Mouse (Mus musculus) forebrain, embryonic 12.5 days (tissue): ENCODE results near the gene Fabp2. TPM values are rescaled to one million over a fixed set of nuclear protein-coding genes. Genes with fewer than 3 reads are reported as not detected.

Source experiments
- ATAC-seq: fragments of 200-750 bp; cut with Nextera tagmentation; 2 replicates; pipeline ENCODE4 v1.8.0; 2017; ENCODE audit warnings: moderate TSS enrichment; ENCODE audit not compliant: low FRiP score
- H3K27ac ChIP-seq: fragments of 300-500 bp; sonication (generic); 2 replicates; pipeline ENCODE4 v1.5.1; 2016; ENCODE audit warnings: mild to moderate bottlenecking
- H3K27me3 ChIP-seq: fragments of 300-500 bp; sonication (generic); 2 replicates; pipeline ENCODE4 v1.6.1; 2016; ENCODE audit warnings: mild to moderate bottlenecking
- H3K36me3 ChIP-seq: fragments of 300-500 bp; sonication (generic); replicated peaks from 2 replicates; pipeline ENCODE4 v1.6.1; 2016; ENCODE audit warnings: mild to moderate bottlenecking
- H3K4me1 ChIP-seq: fragments of 300-500 bp; sonication (generic); 2 replicates; pipeline ENCODE4 v1.6.1; 2016
- H3K4me2 ChIP-seq: fragments of 300-500 bp; sonication (generic); 2 replicates; pipeline ENCODE4 v1.6.1; 2016; ENCODE audit warnings: mild to moderate bottlenecking, moderate library complexity
- H3K4me3 ChIP-seq: fragments of 300-500 bp; sonication (generic); replicated peaks from 2 replicates; pipeline ENCODE4 v1.5.1; 2016; ENCODE audit warnings: mild to moderate bottlenecking
- H3K9ac ChIP-seq: fragments of 300-500 bp; sonication (generic); 2 replicates; pipeline ENCODE4 v1.6.1; 2016; ENCODE audit warnings: mild to moderate bottlenecking
- H3K9me3 ChIP-seq: fragments of 300-500 bp; sonication (generic); 2 replicates; pipeline ENCODE4 v1.6.1; 2016
- WGBS: fragments of 180-500 bp; shearing (Covaris S2); methylation state at CpG from one replicate; pipeline ENCODE4 v1.1.7; 2016; 5-methylcytosine and 5-hydroxymethylcytosine counted together
- polyA plus RNA-seq: library from polyadenylated mRNA; unstranded; fragments of >200 nt; fragmentation: Nextera tagmentation; extraction: Ambion mirVana; gene quantifications from 2 replicates; pipeline ENCODE4 v1.2.1, GENCODE M21; 2016

Fabp2 gene
- not detected in 2 replicates for polyA plus RNA-seq

DNA sequence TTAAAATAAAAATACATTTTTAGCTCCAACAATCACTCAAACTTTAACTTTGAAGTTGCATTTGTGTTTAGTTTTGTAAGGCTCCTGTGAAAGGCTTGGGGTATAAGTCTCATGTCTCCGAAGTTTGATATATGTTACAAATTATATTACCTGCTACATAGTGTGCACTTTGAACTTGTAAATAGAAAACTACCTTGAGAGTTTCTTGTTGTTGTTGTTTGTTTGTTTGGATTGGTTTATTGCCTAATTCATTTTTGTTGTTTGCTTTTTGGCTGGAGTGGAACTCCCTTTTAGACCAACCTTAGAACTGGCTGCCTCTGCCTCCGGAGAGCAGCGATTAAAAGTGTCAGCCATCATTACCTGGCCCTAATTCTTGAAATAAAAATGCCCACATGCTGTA is at the start of gene Fabp2:
Gene Fabp2 (plus strand): TSS at position 301 of the 400 bp plus-strand sequence.
- Histone ChIP-seq H3K4me3 (no peak within 1 kb of the TSS), H3K27me3 (no peaks in the 10 kb centered on the region), H3K4me1 (no peaks in the 10 kb centered on the region), H3K27ac (no peak within 1 kb of the TSS), H3K9me3 (no peaks in the 10 kb centered on the region), H3K9ac (no peak within 1 kb of the TSS), H3K4me2 (no peak within 1 kb of the TSS), H3K36me3 (no peaks in the 10 kb centered on the region)
- ATAC-seq: no peak
- WGBS: 91% methylated on average over 3 of the region's 3 CpGs

DNA sequence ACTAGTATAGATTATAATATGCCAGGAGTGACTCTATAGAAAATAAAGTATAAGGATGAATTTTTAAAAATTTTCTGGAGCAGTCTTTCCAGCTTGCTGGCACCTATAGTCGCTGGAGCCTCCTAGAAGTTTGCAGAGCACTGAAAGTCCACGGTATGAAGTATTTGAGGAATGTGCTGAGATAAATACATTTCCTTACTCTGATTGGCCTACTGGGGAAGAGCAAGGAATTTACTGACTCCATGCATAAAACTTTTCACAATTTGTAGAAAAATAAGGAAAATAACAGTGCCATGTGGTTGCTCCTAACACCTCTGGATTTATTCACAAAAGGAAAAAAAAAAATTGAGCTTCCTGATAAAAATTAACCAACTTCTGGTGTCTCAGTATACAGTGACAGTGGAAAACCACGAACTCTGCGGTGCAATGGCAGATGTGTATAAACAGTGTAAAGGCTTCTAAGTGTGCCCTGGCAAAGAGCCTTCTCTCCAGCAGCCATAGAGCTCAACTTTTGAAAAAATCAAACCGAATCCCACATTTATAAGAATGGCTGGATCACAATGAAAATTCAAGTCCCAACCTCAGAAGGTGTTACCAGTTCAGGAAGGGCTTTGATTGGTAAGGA is 46.4 kb upstream of the Fabp2 start:
- Histone ChIP-seq H3K4me2 (no peak overlapping the region), H3K4me1 (no peaks in the 10 kb centered on the region), H3K27ac (no peak overlapping the region), H3K4me3 (no peak overlapping the region), H3K9me3 (peaks cover 6% of the 10 kb centered on the region; the same call in 1 of the 2 replicates), H3K27me3 (no peaks in the 10 kb centered on the region), H3K36me3 (peaks cover 7% of the 10 kb centered on the region), H3K9ac (no peak overlapping the region)
- ATAC-seq: no peak
- WGBS: 88% methylated on average over 5 of the region's 5 CpGs

DNA sequence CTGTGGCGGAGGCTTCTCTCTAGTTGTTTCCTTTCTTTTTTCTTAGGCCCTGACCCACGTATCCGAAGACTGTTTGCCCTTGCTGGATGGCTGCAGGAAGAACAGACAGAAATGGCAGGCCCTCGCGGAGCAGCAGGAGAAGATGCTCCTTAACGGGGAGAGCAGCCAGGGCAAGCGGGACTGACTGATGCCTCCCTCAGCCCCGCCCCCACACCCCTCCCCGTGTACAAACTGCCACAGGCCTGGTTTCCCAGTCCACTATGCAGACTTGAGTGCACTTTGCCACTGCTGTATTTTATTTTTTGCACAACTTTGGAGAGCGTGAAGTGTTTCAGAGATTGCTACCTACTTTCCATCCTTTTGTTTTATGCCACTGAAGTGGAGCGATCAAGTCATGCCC is 39.7 kb upstream of the Fabp2 start:
- WGBS: 50% methylated on average over 11 of the region's 11 CpGs
- 0 out of 2 replicates have a peak, but pooled peaks have one; percentile 33 for ATAC-seq

DNA sequence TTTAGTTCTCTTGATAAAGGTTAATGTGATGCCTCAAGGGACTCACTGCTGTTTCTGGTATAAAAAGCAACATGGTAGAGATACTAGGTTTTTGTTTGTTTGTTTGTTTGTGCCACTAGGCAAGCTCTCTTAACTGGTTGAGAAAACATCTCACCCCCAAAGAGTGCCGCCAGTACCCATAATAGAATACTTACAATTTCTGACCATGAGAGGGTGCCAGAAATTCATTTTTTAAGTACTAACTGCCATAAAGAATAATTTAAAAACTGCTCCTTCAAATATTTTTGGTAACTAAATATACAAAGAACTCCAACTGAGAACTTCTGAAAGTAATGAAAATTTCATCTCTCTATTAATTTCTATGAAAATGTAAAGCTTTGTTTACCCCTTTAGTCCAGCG is 35.0 kb upstream of the Fabp2 start:
- Histone ChIP-seq H3K36me3 (no peaks in the 10 kb centered on the region), H3K4me2 (no peak overlapping the region), H3K9me3 (no peaks in the 10 kb centered on the region), H3K9ac (no peak overlapping the region), H3K27me3 (no peaks in the 10 kb centered on the region), H3K4me1 (peaks cover 3% of the 10 kb centered on the region; the same call in 1 of the 2 replicates), H3K4me3 (no peak overlapping the region), H3K27ac (no peak overlapping the region)
- ATAC-seq: no peak
- 83% methylated on average over 2 of the region's 2 CpGs for WGBS

More for the DNA sequence above, 39.7 kb upstream of the Fabp2 start:
- peaks cover 3% of the 10 kb centered on the region; the same call in 1 of the 2 replicates for H3K4me1 ChIP-seq
- no peaks in the 10 kb centered on the region for H3K27me3 ChIP-seq
- H3K4me2 ChIP-seq: no peak overlapping the region
- no peaks in the 10 kb centered on the region for H3K36me3 ChIP-seq
- H3K4me3 ChIP-seq: no peak overlapping the region
- no peak overlapping the region for H3K27ac ChIP-seq
- no peak overlapping the region for H3K9ac ChIP-seq
- H3K9me3 ChIP-seq: no peaks in the 10 kb centered on the region

DNA sequence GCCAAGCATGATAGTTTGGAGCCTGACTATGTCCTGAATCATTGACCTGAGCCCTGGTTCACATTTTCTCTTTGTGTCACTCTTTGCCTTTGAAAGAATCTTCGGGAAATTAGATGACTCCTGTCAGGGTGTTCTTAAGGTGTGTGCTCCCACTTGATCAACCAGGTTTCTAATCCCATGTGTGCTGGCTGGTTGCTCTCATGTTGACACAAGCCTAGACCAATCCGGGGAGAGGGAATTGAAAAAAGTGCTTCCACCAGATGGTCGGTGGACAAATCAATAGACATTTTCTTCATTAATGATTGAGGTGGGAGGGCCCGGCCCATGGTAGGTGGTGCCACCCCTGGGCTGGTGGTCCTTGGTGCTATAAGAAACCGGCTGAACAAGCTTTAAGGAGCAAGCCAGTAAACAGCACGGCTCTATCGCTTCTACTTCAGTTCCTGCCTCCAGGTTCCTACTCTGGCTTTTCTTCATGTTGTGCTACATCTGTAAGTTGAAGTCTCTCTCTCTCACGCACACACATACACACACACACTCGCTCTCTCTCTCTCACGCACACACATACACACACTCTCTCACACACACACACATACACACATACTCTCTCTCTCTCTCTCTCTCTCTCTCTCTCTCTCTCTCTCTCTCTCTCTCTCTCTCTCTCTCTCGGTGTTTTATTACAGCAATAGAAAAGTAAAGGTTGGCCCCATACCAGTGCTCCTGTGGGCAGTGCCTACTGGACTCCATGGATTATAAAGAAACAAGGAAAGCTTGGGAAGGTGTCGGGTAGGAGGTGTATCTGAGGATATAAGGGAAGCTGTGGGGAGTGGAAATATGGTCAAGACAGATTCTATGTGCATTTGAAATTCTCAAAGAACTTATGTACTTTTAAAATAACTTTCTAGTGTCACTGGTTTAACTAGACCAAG is 34.0 kb upstream of the Fabp2 start:
- WGBS: 90% methylated on average over 12 of the region's 12 CpGs
- no peaks in the 10 kb centered on the region for H3K36me3 ChIP-seq
- no peak overlapping the region for H3K4me3 ChIP-seq
- H3K9ac ChIP-seq: no peak overlapping the region
- no peak for ATAC-seq
- no peaks in the 10 kb centered on the region for H3K9me3 ChIP-seq
- no peak overlapping the region for H3K4me2 ChIP-seq
- H3K4me1 ChIP-seq: peaks cover 3% of the 10 kb centered on the region; the same call in 1 of the 2 replicates
- H3K27ac ChIP-seq: no peak overlapping the region
- H3K27me3 ChIP-seq: no peaks in the 10 kb centered on the region

DNA sequence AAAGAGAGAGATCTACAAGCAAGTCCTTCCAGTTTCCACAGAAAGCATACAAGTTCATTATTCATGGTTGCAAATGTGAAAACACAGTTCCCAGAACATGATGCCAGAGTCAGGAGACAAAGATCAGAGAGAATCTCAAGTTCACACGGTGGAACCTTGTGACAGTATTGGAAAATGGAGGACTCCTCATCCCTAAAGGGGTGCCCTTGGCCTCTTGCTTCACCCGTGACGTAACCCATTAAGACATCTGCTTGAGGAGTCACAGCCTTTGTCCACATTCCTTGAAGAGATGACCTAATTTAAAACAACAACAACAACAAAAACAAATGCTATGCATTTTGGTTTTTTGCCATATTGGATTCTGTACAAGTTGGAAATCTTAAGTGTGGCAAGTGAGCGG is 29.8 kb upstream of the Fabp2 start:
- no peak for ATAC-seq
- H3K27ac ChIP-seq: no peak overlapping the region
- H3K9me3 ChIP-seq: no peaks in the 10 kb centered on the region
- no peak overlapping the region for H3K4me2 ChIP-seq
- H3K4me1 ChIP-seq: no peaks in the 10 kb centered on the region
- no peaks in the 10 kb centered on the region for H3K27me3 ChIP-seq
- H3K4me3 ChIP-seq: no peak overlapping the region
- no peaks in the 10 kb centered on the region for H3K36me3 ChIP-seq
- no peak overlapping the region for H3K9ac ChIP-seq
- WGBS: 88% methylated on average over 4 of the region's 4 CpGs

DNA sequence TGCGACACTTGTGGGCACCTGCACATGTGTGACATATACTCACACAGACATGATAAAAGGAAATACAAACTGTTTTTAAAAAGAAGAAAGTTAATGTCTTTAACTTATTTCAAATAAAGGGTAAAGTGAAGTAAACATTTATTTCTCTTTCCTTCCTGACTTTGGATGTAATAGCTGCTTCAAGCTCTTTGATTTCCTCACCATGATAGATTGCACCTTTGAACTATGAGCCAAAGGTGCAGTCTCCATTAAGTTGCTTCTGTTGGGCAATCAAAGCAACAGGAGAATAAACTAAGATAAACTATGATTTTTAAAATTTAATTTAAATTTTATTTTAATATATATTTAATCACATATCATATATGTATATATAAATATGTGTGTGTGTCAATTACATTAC is 26.6 kb upstream of the Fabp2 start:
- Histone ChIP-seq H3K4me2 (no peak overlapping the region), H3K9ac (no peak overlapping the region), H3K4me1 (no peaks in the 10 kb centered on the region), H3K9me3 (no peaks in the 10 kb centered on the region), H3K36me3 (no peaks in the 10 kb centered on the region), H3K4me3 (no peak overlapping the region), H3K27ac (no peak overlapping the region), H3K27me3 (no peaks in the 10 kb centered on the region)
- ATAC-seq: no peak
- WGBS: 100% methylated on average over 1 of the region's 1 CpGs

DNA sequence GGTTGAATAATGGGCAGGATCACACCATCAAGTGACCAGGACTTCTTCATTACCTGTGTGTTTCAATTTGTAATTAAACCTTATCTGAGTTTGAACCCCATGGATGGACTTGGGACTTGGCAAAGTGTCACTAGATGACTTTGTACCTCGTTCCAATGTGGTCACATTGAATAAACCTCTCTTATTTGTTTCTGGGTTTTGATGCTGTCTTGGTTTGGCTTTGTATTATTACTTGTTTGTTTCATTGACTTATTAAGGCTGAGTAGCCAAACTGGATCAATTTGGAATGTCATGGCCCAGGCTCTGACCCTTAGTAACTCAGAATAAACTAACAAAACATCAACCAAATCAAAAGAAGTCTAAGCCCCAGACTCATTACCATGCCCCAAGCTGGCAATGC is 23.3 kb upstream of the Fabp2 start:
- H3K4me1 ChIP-seq: no peaks in the 10 kb centered on the region
- H3K27ac ChIP-seq: no peak overlapping the region
- no peak overlapping the region for H3K4me3 ChIP-seq
- H3K27me3 ChIP-seq: no peaks in the 10 kb centered on the region
- H3K4me2 ChIP-seq: no peak overlapping the region
- no peak for ATAC-seq
- WGBS: 86% methylated on average over 1 of the region's 1 CpGs
- H3K9me3 ChIP-seq: no peaks in the 10 kb centered on the region
- H3K36me3 ChIP-seq: no peaks in the 10 kb centered on the region
- no peak overlapping the region for H3K9ac ChIP-seq

DNA sequence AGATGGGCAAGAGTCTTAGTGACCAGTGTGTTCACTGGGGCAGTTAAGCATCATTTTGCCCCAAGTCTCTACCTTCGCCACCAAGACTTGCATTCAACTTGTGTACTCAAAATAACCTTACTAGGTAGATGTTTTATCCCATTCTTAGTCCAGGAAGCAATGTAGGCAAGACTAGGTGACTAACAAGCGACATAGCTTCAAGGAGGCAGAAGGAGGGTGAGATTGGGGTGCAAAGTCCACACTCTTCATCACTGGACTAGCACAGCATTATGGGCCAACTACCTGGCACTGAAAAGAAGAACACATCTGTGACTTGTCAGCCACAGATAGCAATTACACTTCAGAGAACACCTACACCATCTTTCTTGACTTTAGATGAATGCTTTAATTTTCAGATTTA is 18.0 kb upstream of the Fabp2 start:
- Histone ChIP-seq H3K36me3 (no peaks in the 10 kb centered on the region), H3K27ac (no peak overlapping the region), H3K27me3 (no peaks in the 10 kb centered on the region), H3K4me2 (no peak overlapping the region), H3K4me1 (no peaks in the 10 kb centered on the region), H3K4me3 (no peak overlapping the region), H3K9ac (no peak overlapping the region), H3K9me3 (no peaks in the 10 kb centered on the region)
- WGBS: 94% methylated on average over 2 of the region's 2 CpGs
- no peak for ATAC-seq

DNA sequence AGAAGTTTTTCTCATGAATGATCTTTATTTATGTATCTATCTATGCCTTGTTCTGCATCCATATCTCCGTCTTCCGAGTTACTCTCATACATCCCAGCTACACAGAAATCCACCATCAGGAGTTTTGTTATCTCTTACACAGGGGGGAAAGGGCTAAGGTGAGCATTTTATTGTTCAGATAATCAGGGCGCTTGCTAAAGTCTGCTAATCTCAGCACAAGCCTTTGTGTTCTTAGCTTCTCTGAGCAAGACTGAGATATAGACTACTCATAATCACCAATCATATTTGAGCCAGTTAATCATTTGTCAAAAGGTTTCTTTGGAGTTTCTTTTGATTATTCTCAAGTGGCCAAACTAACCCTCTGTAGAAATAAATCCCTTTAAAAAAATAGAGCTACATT is 17.3 kb upstream of the Fabp2 start:
- 92% methylated on average over 3 of the region's 3 CpGs for WGBS
- no peak overlapping the region for H3K4me2 ChIP-seq

DNA sequence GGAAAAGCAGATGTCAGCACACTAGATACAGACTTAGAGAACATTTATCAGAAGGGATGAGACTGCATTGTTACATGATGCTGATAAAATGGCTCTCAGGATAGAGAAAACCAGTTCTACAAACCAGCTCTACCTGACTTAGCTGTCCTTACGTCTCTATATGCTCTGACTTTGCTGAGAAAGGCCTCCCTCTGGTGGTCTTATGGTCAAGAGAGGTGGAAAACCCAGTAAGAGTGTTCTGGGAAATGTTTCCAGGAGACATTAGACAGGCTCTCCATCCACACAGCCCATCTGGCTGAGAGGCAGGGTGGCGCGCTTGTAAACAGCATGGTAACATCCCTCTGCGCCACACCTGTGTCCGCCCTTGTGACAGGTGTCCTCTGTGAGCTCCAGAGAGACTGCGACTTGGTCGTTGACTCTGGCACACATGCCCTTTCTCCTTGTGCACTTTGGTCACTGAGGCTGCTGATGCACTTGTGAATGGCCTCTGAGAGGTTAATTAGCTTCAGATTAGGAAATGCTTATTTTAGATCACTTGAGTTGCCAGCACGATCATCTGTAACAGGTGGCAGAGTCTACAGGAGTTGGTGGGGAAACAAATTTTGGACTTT is 16.1 kb upstream of the Fabp2 start:
- 90% methylated on average over 8 of the region's 8 CpGs for WGBS
- Histone ChIP-seq H3K9me3 (no peaks in the 10 kb centered on the region), H3K4me3 (no peak overlapping the region), H3K4me2 (no peak overlapping the region), H3K27ac (no peak overlapping the region), H3K9ac (no peak overlapping the region), H3K4me1 (no peaks in the 10 kb centered on the region), H3K36me3 (no peaks in the 10 kb centered on the region), H3K27me3 (no peaks in the 10 kb centered on the region)
- no peak for ATAC-seq

More for the DNA sequence above, 17.3 kb upstream of the Fabp2 start:
- no peaks in the 10 kb centered on the region for H3K4me1 ChIP-seq
- no peak for ATAC-seq
- no peaks in the 10 kb centered on the region for H3K27me3 ChIP-seq
- H3K27ac ChIP-seq: no peak overlapping the region
- no peaks in the 10 kb centered on the region for H3K9me3 ChIP-seq
- H3K9ac ChIP-seq: no peak overlapping the region
- H3K4me3 ChIP-seq: no peak overlapping the region
- H3K36me3 ChIP-seq: no peaks in the 10 kb centered on the region

DNA sequence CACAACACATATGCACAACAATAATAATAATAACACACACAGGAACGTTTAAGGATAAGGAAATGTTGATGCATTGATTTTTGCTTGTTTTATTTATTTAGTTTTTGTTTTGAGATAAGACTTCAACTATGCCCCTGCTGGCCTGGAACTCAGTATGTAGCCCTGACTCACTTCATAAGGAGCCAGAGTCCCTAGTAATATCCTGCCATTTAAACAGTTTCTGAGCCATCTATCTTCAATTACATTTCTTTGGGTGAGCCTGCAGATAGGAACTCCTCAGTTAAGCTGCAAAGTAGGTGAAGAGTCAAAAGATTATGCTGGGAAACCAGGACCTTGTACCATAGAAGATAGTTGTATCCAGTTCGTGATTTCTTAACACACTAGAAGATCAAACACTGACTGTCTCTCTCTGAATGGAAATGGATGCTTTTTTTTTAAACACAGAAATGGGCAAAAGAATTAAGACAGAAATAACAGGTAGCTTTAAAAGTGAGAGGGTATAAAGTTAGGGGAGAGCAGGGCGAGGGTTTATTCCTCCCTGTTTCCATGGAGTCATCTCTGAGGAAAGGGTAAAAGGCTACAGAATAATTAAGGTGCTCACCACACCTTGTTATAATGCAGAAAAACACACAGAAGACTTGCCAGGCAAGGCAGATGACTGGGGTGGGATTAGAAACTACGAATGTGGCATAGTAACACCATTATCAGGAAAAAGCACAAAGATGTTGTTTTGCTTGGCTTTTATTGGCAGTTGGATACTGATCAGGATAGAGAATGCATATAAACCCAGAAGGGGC is 7.2 kb upstream of the Fabp2 start:
- Histone ChIP-seq H3K27me3 (no peaks in the 10 kb centered on the region), H3K9ac (no peak overlapping the region), H3K27ac (no peak overlapping the region), H3K4me1 (no peaks in the 10 kb centered on the region), H3K36me3 (no peaks in the 10 kb centered on the region), H3K9me3 (no peaks in the 10 kb centered on the region), H3K4me3 (no peak overlapping the region), H3K4me2 (no peak overlapping the region)
- ATAC-seq: no peak
- 81% methylated on average over 4 of the region's 4 CpGs for WGBS
